Mouse (Mus musculus) heart, postnatal 0 days (tissue): Measurements from ENCODE around the gene Spaca4. TPM values are rescaled to one million over a fixed set of nuclear protein-coding genes. Genes with fewer than 3 reads are reported as not detected.

ENCODE experiments used
- ATAC-seq: fragments of 200-750 bp; cut with Nextera tagmentation; 2 replicates; pipeline ENCODE4 v1.8.0; 2017; ENCODE audit warnings: low read depth, moderate number of reproducible peaks, moderate library complexity; ENCODE audit not compliant: insufficient read depth
- DNase-seq: peaks from one replicate; pipeline ENCODE4 v3.0.0-alpha.2; 2016; ENCODE audit warnings: low spot score
- H3K27ac ChIP-seq: fragments of 300-500 bp; sonication (generic); 2 replicates; pipeline ENCODE4 v1.5.1; 2014; ENCODE audit warnings: low read depth, mild to moderate bottlenecking
- H3K27me3 ChIP-seq: fragments of 300-500 bp; sonication (generic); 2 replicates; pipeline ENCODE4 v1.6.1; 2014; ENCODE audit warnings: low read length, mixed read lengths; ENCODE audit not compliant: control insufficient read depth, insufficient read depth
- H3K36me3 ChIP-seq: fragments of 300-500 bp; sonication (generic); replicated peaks from 2 replicates; pipeline ENCODE4 v1.6.1; 2014; ENCODE audit warnings: low read length, mixed read lengths; ENCODE audit not compliant: control insufficient read depth, insufficient read depth
- H3K4me1 ChIP-seq: fragments of 300-500 bp; sonication (generic); 2 replicates; pipeline ENCODE4 v1.6.1; 2014; ENCODE audit warnings: antibody characterized with exemption; ENCODE audit not compliant: control insufficient read depth, insufficient read depth
- H3K4me2 ChIP-seq: fragments of 300-500 bp; sonication (generic); 2 replicates; pipeline ENCODE4 v1.6.1; 2014; ENCODE audit warnings: low read depth, mild to moderate bottlenecking, low read length, moderate library complexity
- H3K4me3 ChIP-seq: fragments of 300-500 bp; sonication (generic); 2 replicates; pipeline ENCODE4 v1.5.1; 2014; ENCODE audit warnings: low read depth, low read length
- H3K9ac ChIP-seq: fragments of 300-500 bp; sonication (generic); replicated peaks from 2 replicates; pipeline ENCODE4 v1.6.1; 2014; ENCODE audit warnings: low read depth, low read length, mixed read lengths
- H3K9me3 ChIP-seq: fragments of 300-500 bp; sonication (generic); replicated peaks from 2 replicates; pipeline ENCODE4 v1.6.1; 2016; ENCODE audit warnings: low read length; ENCODE audit not compliant: control insufficient read depth
- CTCF ChIP-seq: IDR thresholded peaks from 2 replicates; pipeline ENCODE4 v1.5.1; 2016; ENCODE audit warnings: antibody characterized with exemption, control low read depth, low read depth
- EP300 ChIP-seq: IDR thresholded peaks from 2 replicates; pipeline ENCODE4 v1.6.1; 2016; ENCODE audit warnings: antibody characterized with exemption, low read depth
- WGBS: fragments of 180-500 bp; shearing (Covaris S2); extraction: QIAGEN DNeasy Blood & Tissue Kit; methylation state at CpG from one replicate; pipeline ENCODE4 v1.1.7; 2014; 5-methylcytosine and 5-hydroxymethylcytosine counted together
- polyA plus RNA-seq: library from polyadenylated mRNA; unstranded; fragments of >200 nt; fragmentation: Nextera tagmentation; extraction: Ambion mirVana; gene quantifications from 2 replicates; pipeline ENCODE4 v1.2.1, GENCODE M21; 2015
- total RNA-seq: library from RNA; depleted of rRNA; stranded (reverse); fragments of >200 nt; gene quantifications from 2 replicates; pipeline ENCODE4 v1.2.3, GENCODE M21; 2014; ENCODE audit warnings: low replicate concordance

The Spaca4 gene
- total and polyA plus RNA-seq, 2 experiments from 2014 or later = not detected

DNA sequence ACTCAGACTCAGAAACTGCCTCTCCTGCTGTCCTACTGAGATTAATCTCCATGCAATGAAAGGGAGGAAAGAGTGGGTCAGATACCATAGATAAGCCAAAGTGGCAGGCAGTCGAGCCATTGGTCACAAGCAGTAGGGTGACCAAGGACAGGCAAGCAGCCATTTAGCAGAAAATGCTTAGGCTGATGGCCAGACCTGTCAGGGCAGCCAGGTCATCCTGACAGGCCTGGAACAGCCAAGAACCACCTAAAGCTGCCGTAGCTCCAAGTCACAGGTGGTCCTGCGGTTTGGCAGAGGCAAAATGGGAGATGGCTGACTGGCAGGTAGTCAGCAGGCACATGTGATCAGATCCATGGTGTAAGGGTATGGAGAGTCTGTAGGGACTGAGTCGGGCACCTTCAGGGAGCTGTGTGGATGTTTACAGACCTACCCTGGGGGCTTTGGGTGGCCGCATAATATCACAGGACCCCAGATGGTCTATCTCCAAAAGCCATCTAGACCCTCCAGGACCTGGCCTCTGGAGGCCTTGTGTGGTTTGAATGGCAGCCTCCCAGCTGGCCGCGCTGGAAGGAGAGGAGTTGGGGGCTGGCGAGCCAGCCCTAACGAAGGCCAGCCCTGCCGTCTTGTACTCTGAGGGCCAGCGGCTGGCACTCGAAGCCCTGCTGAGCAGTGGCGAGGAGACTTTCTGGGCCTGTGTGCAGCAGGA is 3.8 kb downstream of the Spaca4 start:
- no peaks in the 10 kb centered on the region for H3K27me3 ChIP-seq
- H3K27ac ChIP-seq = no peak overlapping the region
- WGBS = 64% methylated on average over 13 of the region's 13 CpGs
- no peaks in the 10 kb centered on the region for H3K9me3 ChIP-seq
- no peak for DNase-seq
- ATAC-seq = no peak
- H3K4me1 ChIP-seq = peaks cover 11% of the 10 kb centered on the region
- TF ChIP-seq CTCF (no peak), EP300 (no peak)
- 0 out of 2 replicates have a peak overlapping the region, but pooled peaks have one; percentile 6 for H3K9ac ChIP-seq
- peaks cover 36% of the 10 kb centered on the region for H3K36me3 ChIP-seq
- H3K4me3 ChIP-seq = no peak overlapping the region
- H3K4me2 ChIP-seq = no peak overlapping the region

GRCm38 (mm10) chr7:45721234-45721571 is 4.4 kb downstream of the Spaca4 start:
- H3K9ac ChIP-seq = no peak overlapping the region
- peaks cover 36% of the 10 kb centered on the region for H3K36me3 ChIP-seq

DNA sequence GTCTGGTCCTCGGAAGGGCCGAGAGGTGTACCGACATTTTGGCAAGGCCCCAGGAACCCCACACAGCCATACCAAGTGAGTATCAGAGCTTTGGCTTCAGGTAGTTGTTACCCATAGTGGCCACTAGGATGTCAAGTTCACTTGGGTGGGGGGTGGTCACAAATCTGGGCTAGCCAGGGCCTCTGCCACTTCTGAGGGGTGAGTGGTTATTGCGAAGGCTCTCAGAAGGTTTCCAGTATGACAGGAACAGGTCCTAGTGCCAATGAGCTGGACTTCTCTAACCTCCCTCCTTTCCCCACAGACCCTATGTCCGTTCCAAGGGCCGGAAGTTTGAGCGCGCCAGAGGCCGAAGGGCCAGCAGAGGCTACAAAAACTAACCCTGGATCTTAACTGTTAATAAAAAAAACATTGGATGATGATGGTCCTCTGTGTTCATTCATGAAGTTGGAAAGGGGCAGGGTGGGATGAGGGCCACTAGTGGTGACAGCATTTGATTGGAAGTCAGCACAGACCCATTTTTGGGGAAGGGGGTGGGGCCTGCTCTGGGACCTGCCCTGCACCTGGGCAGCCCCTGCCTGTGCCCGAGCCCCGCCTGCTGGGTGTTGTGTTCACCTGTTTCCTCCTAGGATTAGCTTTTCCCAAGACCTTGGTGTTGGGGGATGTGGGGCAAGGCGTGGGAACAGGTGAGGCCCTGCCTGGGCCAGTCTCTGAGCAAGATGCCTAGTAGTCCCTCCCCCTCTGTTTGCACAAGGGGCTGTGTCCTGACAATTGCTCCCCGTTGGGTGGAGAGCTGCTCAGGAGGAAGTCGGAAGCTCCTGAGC is 5.0 kb downstream of the Spaca4 start, which contains the start of gene Fam83e:
TSS of gene Fam83e (plus strand) at position 800 of the 821 bp plus-strand sequence.
- Histone ChIP-seq H3K27ac (no peak within 1 kb of the TSS), H3K36me3 (peaks cover 36% of the 10 kb centered on the region), H3K4me2 (no peak within 1 kb of the TSS), H3K4me1 (peaks cover 23% of the 10 kb centered on the region), H3K9ac (no peak within 1 kb of the TSS), H3K4me3 (no peak within 1 kb of the TSS), H3K27me3 (no peaks in the 10 kb centered on the region), H3K9me3 (no peaks in the 10 kb centered on the region)
- TF ChIP-seq CTCF (no peak), EP300 (no peak)
- 81% methylated on average over 14 of the region's 14 CpGs for WGBS
- no peak for ATAC-seq
- no peak for DNase-seq

More at GRCm38 (mm10) chr7:45721234-45721571, 4.4 kb downstream of the Spaca4 start:
- ATAC-seq = no peak
- Histone ChIP-seq H3K9me3 (no peaks in the 10 kb centered on the region), H3K4me1 (peaks cover 17% of the 10 kb centered on the region), H3K27ac (no peak overlapping the region), H3K27me3 (no peaks in the 10 kb centered on the region), H3K4me2 (no peak overlapping the region), H3K4me3 (no peak overlapping the region)
- TF ChIP-seq CTCF = no peak
- TF ChIP-seq EP300 = no peak
- WGBS = 79% methylated on average over 7 of the region's 7 CpGs
- DNase-seq = no peak

DNA sequence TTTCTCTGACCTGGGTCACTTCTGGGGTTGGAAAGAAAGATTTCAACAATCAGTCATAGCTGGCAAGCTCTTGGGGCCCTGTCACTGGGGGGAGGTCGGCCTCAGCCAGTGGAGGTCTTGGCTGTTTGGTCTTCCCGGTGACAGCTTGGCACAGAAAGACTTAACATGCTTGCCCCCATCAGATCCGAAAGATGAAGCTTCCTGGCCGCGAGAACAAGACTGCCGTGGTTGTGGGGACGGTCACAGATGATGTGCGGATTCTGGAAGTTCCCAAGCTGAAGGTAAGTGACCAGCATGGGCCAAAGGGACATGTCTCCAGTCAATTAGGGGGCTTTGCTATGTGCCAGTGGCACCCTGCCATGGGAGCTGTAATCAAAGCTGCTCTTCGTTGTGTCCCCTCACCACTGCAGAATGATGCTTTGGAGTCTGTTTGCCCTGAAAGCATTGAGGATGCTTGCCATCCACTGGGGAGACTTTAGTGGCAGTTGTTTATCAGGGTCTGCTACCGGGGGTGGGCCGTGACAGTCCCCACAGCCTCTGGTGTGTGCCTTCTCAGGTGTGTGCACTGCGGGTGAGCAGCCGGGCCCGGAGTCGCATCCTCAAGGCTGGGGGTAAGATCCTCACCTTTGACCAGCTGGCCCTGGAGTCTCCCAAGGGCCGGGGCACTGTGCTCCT is 5.7 kb downstream of the Spaca4 start:
- H3K9ac ChIP-seq = no peak overlapping the region

DNA sequence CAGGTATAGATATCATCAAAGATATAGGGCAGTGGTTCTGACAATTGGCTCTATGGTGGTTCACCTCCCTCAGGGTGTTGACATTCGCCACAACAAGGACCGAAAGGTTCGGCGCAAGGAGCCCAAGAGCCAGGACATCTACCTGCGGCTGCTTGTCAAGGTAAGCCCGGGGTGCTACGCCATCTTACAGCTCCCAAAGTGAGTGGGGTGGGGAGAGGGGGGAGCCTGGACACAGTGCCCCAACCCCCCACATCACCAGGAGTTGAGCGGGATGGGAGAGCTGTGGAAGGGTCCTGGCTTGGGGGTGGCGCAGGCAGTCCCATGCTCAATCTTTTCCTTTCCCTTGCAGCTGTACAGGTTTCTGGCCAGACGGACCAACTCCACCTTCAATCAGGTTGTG is 6.4 kb downstream of the Spaca4 start:
- Histone ChIP-seq H3K4me3 (peak overlapping the region; percentile 82), H3K9me3 (no peaks in the 10 kb centered on the region), H3K9ac (peak overlapping the region; percentile 90), H3K27ac (peak overlapping the region; percentile 90; the same call in 1 of the 2 replicates), H3K27me3 (no peaks in the 10 kb centered on the region), H3K4me1 (peaks cover 31% of the 10 kb centered on the region), H3K4me2 (peak overlapping the region; percentile 68), H3K36me3 (peaks cover 36% of the 10 kb centered on the region)
- TF ChIP-seq CTCF (no peak), EP300 (no peak)
- no peak for ATAC-seq
- WGBS = 82% methylated on average over 10 of the region's 10 CpGs
- DNase-seq = no peak

More for the DNA sequence above, 5.7 kb downstream of the Spaca4 start:
- H3K9me3 ChIP-seq = no peaks in the 10 kb centered on the region
- no peak for ATAC-seq
- no peak for TF ChIP-seq EP300
- no peak for TF ChIP-seq CTCF
- H3K36me3 ChIP-seq = peaks cover 36% of the 10 kb centered on the region
- no peak overlapping the region for H3K4me2 ChIP-seq
- H3K4me1 ChIP-seq = peaks cover 27% of the 10 kb centered on the region
- H3K27me3 ChIP-seq = no peaks in the 10 kb centered on the region
- H3K4me3 ChIP-seq = no peak overlapping the region
- no peak overlapping the region for H3K27ac ChIP-seq
- DNase-seq = no peak
- 91% methylated on average over 15 of the region's 16 CpGs for WGBS
